Mouse (Mus musculus) liver, embryonic 16.5 days (tissue): ENCODE measurements around the gene Bhlhe40. TPM values are rescaled to one million over a fixed set of nuclear protein-coding genes. Genes with fewer than 3 reads are reported as not detected.
A peak's percentile ranks its signal among the peaks of the same experiment; 100 is the strongest.

Source experiments
- ATAC-seq: fragments of 200-750 bp; cut with Nextera tagmentation; 2 replicates; pipeline ENCODE4 v1.8.0; 2017; ENCODE audit warnings: low read depth, mild to moderate bottlenecking, moderate number of reproducible peaks, moderate library complexity
- H3K27ac ChIP-seq: fragments of 300-500 bp; sonication (generic); 2 replicates; pipeline ENCODE4 v1.5.1; 2014; ENCODE audit warnings: mild to moderate bottlenecking, low read length
- H3K27me3 ChIP-seq: fragments of 300-500 bp; sonication (generic); 2 replicates; pipeline ENCODE4 v1.6.1; 2014; ENCODE audit warnings: low read depth, low read length, mixed read lengths; ENCODE audit not compliant: control insufficient read depth, insufficient read depth
- H3K36me3 ChIP-seq: fragments of 300-500 bp; sonication (generic); 2 replicates; pipeline ENCODE4 v1.6.1; 2014; ENCODE audit warnings: mild to moderate bottlenecking; ENCODE audit not compliant: control insufficient read depth, insufficient read depth
- H3K4me1 ChIP-seq: fragments of 300-500 bp; sonication (generic); 2 replicates; pipeline ENCODE4 v1.6.1; 2014; ENCODE audit warnings: low read depth, low read length, mixed read lengths; ENCODE audit not compliant: control insufficient read depth
- H3K4me2 ChIP-seq: fragments of 300-500 bp; sonication (generic); 2 replicates; pipeline ENCODE4 v1.6.1; 2014; ENCODE audit warnings: low read depth, low read length, mixed read lengths
- H3K4me3 ChIP-seq: fragments of 300-500 bp; sonication (generic); 2 replicates; pipeline ENCODE4 v1.5.1; 2014; ENCODE audit warnings: low read depth, mild to moderate bottlenecking, low read length
- H3K9ac ChIP-seq: fragments of 300-500 bp; sonication (generic); 2 replicates; pipeline ENCODE4 v1.6.1; 2014; ENCODE audit warnings: low read depth, low read length
- H3K9me3 ChIP-seq: fragments of 300-500 bp; sonication (generic); replicated peaks from 2 replicates; pipeline ENCODE4 v1.6.1; 2016; ENCODE audit warnings: low read length; ENCODE audit not compliant: control insufficient read depth
- WGBS: fragments of 180-500 bp; shearing (Covaris S2); extraction: QIAGEN DNeasy Blood & Tissue Kit; methylation state at CpG from one replicate; pipeline ENCODE4 v1.1.7; 2014; ENCODE audit not compliant: insufficient replicate concordance; 5-methylcytosine and 5-hydroxymethylcytosine counted together
- polyA plus RNA-seq: library from polyadenylated mRNA; unstranded; fragments of >200 nt; fragmentation: Nextera tagmentation; extraction: Ambion mirVana; gene quantifications from 2 replicates; pipeline ENCODE4 v1.2.1, GENCODE M21; 2015

Gene Bhlhe40
- polyA plus RNA-seq, 1 experiment from 2014 or later: 21.3 TPM

DNA sequence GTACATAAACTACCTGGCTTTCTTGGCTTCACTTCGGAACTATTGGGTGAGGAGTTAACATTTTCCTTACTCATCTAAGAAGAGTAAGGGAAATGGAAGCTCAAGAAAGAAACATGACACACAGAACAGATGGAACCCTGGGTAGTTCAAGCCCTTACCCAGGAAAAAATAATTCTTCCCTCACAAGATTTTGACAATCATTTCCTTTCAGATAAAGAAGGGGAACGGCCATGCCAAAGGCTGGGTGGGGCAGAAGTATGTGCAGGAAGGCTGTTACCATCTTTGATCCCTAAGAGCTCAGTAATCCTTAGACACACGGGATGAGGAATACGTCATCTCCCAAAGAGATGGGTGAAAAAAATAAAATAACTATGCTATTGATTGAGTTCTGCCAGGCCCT is 20.7 kb downstream of the Bhlhe40 start:
- H3K4me1 ChIP-seq: no peaks in the 10 kb centered on the region
- H3K9ac ChIP-seq: no peak overlapping the region
- H3K4me2 ChIP-seq: no peak overlapping the region
- 50% methylated on average over 4 of the region's 4 CpGs for WGBS
- no peak for ATAC-seq
- no peaks in the 10 kb centered on the region for H3K36me3 ChIP-seq
- no peak overlapping the region for H3K27ac ChIP-seq
- no peak overlapping the region for H3K4me3 ChIP-seq
- no peaks in the 10 kb centered on the region for H3K9me3 ChIP-seq
- H3K27me3 ChIP-seq: no peaks in the 10 kb centered on the region

DNA sequence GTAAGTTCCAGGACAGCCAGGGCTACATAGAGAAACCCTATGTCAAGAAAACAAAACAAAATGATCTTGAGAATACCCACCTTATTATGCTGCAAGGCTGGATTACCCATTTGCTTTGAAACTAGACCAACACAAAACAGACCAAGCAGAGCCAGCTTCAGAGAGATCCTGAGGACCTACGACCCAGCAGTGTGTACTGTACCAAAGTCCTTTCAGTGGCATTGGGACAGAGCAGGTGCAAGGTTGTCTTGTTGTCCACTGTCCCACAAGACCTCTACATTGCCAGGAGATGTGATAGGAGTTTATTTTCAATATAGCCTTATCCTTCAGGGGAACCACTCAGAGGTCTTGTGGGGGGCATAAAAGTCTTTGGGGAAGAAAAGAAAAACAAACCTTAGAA is 22.7 kb downstream of the Bhlhe40 start:
- WGBS: 45% methylated on average over 1 of the region's 1 CpGs
- Histone ChIP-seq H3K27ac (no peak overlapping the region), H3K4me1 (no peaks in the 10 kb centered on the region), H3K9me3 (no peaks in the 10 kb centered on the region), H3K36me3 (no peaks in the 10 kb centered on the region), H3K4me3 (no peak overlapping the region), H3K4me2 (no peak overlapping the region), H3K9ac (no peak overlapping the region), H3K27me3 (no peaks in the 10 kb centered on the region)
- peak; percentile 86 for ATAC-seq

DNA sequence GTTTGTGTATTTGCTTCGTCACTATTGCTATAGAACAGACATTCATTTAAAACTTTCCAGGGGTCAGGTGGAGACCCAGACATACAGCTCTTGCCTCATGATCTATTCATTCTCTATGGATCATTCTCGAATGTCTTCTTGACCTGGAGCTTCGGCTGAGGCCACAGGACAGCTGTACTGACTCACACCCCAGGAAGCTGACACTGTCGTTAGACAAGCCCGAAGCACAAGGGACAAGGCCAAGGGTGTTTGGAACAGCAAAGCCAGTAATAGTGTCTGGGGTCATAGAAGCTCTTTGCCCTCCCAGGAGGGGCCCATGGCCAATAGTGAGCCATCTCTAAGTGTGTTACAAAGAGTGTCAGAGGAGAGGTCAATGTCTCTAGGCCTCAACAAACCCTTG is 24.0 kb downstream of the Bhlhe40 start:
- H3K4me3 ChIP-seq: no peak overlapping the region
- WGBS: 66% methylated on average over 5 of the region's 5 CpGs
- no peaks in the 10 kb centered on the region for H3K9me3 ChIP-seq
- no peaks in the 10 kb centered on the region for H3K4me1 ChIP-seq
- no peak overlapping the region for H3K4me2 ChIP-seq
- H3K36me3 ChIP-seq: no peaks in the 10 kb centered on the region
- H3K27me3 ChIP-seq: no peaks in the 10 kb centered on the region
- no peak overlapping the region for H3K9ac ChIP-seq
- H3K27ac ChIP-seq: no peak overlapping the region
- ATAC-seq: no peak

DNA sequence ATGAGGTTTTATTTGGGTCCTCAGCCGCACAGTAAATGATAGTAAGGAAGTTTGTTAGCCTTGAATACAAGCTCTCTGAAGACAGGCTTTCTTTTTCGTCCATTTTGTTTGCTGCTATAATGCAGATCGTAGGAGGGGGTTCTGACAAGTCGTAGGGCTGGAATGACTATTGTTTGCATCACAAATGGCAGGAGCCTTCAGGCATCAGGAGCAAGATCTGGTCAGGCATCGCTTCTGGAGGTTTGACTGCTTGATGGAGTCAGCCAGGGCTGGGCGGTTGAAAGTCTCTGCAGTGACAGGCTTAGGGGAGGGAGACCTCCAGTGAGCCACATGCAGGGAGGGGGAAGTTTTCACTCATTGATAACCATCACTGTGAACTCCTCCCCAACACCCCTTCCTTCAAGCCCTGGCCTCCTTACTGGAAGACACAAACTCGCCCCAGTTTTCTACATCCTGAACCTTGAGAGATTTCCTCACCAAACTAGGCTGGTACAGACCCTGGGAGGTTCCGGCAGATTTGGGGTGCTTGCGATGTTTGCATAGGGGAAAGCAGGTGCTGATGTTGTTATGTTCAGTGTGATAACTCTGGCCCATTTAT is 25.4 kb downstream of the Bhlhe40 start:
- 52% methylated on average over 9 of the region's 9 CpGs for WGBS
- Histone ChIP-seq H3K4me2 (no peak overlapping the region), H3K9me3 (no peaks in the 10 kb centered on the region), H3K4me1 (no peaks in the 10 kb centered on the region), H3K36me3 (no peaks in the 10 kb centered on the region), H3K4me3 (no peak overlapping the region), H3K27me3 (no peaks in the 10 kb centered on the region), H3K9ac (no peak overlapping the region), H3K27ac (no peak overlapping the region)
- ATAC-seq: no peak

DNA sequence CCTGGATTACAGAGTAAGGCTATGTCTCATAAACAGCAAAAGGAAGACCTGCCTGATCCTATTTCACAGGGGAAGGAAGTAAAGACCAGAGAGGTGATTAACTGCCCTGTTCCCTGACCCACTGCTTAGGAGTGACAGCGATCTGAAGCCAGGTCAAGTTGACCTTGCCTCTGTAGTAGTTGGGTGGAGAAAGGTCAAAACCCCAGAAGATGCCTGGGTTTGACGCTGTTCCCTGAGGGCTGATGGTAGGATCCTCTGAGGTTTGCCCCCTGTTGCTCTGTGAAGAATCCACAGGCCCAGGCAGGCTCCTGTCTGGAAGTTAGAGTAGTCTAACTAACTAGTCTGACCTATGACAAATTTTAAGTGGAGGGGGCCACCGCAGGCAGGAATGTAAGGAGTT is 26.5 kb downstream of the Bhlhe40 start:
- no peak overlapping the region for H3K4me3 ChIP-seq
- no peak overlapping the region for H3K27ac ChIP-seq
- no peak for ATAC-seq
- H3K36me3 ChIP-seq: no peaks in the 10 kb centered on the region
- no peak overlapping the region for H3K4me2 ChIP-seq
- H3K9ac ChIP-seq: no peak overlapping the region
- WGBS: 67% methylated on average over 3 of the region's 3 CpGs
- H3K27me3 ChIP-seq: no peaks in the 10 kb centered on the region
- H3K9me3 ChIP-seq: no peaks in the 10 kb centered on the region
- no peaks in the 10 kb centered on the region for H3K4me1 ChIP-seq

DNA sequence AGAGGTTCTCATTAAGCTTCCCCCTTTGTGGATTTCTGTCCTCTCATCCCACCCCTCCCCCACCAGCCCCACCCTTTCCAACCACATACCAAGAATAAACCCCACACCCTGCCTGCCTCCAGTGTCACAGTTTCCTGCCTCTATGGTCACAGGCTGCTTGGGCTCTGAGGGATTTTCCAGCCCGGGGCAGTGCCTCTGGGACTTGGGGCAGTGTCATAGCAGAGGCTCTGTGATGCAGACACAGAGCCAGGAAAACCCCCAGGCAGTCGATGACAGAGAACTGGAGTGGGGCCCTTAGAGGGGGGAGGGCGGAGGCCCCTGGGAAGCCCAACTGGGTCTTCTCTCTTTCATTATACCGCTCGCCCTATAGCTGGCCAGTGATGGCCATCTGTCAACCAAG is 27.9 kb downstream of the Bhlhe40 start:
- Histone ChIP-seq H3K4me1 (no peaks in the 10 kb centered on the region), H3K4me2 (no peak overlapping the region), H3K4me3 (no peak overlapping the region), H3K9me3 (no peaks in the 10 kb centered on the region), H3K27ac (no peak overlapping the region), H3K9ac (no peak overlapping the region), H3K27me3 (no peaks in the 10 kb centered on the region), H3K36me3 (no peaks in the 10 kb centered on the region)
- 42% methylated on average over 5 of the region's 5 CpGs for WGBS
- ATAC-seq: no peak

DNA sequence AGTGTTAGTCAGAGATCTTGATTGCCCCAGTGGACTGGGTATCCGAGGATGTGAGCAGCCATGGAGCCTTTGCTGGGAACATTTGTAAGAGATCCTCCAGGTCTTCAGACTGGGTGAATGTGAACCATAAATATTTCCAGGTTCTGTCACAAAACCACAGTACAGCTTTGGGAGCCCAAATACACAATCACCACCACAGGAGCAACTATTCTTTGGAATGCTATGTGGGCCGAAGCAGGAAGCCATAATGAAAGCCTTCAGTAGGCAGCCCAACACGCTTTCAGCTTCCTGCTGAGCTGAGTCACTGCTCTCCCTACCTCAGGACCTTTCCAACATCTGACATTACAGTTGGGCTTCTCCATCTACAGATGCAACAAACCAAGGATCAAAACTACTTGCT is 32.6 kb downstream of the Bhlhe40 start:
- Histone ChIP-seq H3K4me1 (no peaks in the 10 kb centered on the region), H3K9ac (no peak overlapping the region), H3K36me3 (no peaks in the 10 kb centered on the region), H3K27ac (no peak overlapping the region), H3K9me3 (no peaks in the 10 kb centered on the region), H3K27me3 (no peaks in the 10 kb centered on the region; the same call in 1 of the 2 replicates), H3K4me3 (no peak overlapping the region), H3K4me2 (no peak overlapping the region)
- ATAC-seq: no peak
- 56% methylated on average over 3 of the region's 3 CpGs for WGBS

DNA sequence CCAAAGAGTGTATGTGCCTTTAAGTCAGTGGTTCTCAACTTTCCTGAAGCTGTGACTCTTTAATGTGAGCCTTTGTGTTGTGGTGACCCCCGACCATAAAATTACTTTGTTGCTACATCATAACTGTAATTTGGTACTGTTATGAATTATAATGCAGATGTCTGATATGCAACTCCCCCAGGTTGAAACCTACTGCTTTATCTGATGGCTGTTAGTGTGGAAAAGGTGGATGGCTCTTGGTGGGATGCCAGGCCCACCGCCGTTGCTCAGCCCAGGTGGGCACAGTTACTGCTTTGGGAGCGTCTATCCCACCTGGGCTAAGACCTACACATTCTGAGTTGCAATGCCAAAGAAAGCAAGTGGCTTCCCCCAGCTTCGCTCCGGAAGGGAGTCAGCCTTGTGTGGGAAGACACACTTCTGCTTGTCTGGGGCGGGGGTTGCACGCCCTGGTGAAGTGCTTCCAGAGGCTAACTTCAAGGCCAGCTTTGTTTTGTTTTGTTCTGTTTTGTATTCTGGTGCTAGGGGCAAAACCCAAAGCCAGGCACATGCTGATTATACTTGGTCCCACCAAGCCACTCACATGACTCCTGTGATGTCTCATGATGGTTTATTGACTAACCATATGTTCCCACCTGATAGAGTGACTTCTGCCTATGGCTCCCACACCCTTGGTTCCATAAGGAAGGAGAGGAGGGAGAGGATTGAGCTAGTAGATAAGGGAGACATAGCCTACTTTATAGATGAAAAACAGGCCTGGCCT is 34.7 kb downstream of the Bhlhe40 start:
- Histone ChIP-seq H3K9me3 (no peaks in the 10 kb centered on the region), H3K4me2 (no peak overlapping the region), H3K4me3 (no peak overlapping the region), H3K4me1 (no peaks in the 10 kb centered on the region), H3K27me3 (no peaks in the 10 kb centered on the region; the same call in 1 of the 2 replicates), H3K36me3 (no peaks in the 10 kb centered on the region), H3K27ac (no peak overlapping the region), H3K9ac (no peak overlapping the region)
- no peak for ATAC-seq
- WGBS: 39% methylated on average over 8 of the region's 8 CpGs
